Comparison of ENCODE assay signal across 11 mouse cellular contexts in the genomic region with DNA sequence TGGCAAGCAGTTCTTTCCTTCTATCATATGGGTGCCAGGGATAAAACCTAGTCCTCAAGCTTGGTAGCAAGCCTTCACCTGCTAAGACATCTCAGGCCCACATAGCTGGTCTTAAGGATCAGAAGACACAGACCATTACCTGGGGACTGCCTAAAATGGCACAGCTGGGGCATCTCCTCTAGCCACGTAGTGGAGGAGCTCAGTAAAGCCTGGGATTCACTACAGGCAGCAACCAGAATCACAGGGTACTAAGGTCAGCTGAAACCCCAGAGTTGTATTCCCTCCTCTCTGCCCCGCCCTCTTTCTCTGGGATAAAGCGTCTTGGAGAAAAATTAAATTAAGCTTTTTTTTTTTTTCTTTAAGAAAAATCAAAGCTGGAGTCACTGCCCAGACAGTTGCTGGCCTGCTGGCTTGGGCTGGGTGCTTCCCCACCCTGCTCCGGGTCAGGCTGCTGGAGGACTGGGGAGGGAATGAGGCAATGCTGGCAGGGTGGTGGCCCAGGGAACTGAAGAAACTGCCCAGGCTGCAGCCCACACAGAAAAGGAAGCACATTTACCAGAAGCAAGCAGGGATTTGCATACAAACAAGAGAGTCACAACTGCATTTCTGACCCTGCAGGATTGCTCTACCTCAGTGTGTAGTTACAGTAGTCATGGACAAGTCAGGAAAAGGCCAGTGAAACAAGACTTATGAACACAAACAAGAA. TPM values are rescaled to one million over a fixed set of nuclear protein-coding genes. Genes with fewer than 3 reads are reported as not detected.
DNase-seq lines count a peak whose midpoint lies in the region; ATAC-seq and TF ChIP-seq lines count a peak whose summit lies in the region.
"Had no signal": no experiment of that assay in that cellular context is flagged by ENCODE, and none has a peak within 500 bp of the region (broad histone marks: within the 10 kb centered on the region; RNA-seq: fewer than 3 reads in every experiment).

No protein-coding gene starts in this region.

- H3K9me3 ChIP-seq in liver, postnatal 0 days (ENCODE audit: low read length), result no peaks in the 10 kb centered on the region
- no peaks in the 10 kb centered on the region for H3K9me3 ChIP-seq in liver, embryonic 12.5 days (replicated peaks)
- H3K9me3 ChIP-seq in intestine, embryonic 15.5 days, result no peaks in the 10 kb centered on the region
- H3K9me3 ChIP-seq: limb, embryonic 10.5 days had no signal

- DNase-seq in liver, postnatal 0 days, result peak; percentile 31
- peak; percentile 45 for DNase-seq in gastrocnemius, adult 18-20 months (ENCODE audit: low spot score)
- DNase-seq in monocyte, adult 2 months (ENCODE audit: low read depth in 1 of 2, low spot score in 2 of 2), result peak; percentile 22 to 52
- no peak for DNase-seq in layer of hippocampus, adult 18-20 months (ENCODE audit: low spot score in 2 of 2)
- no peak for DNase-seq in cerebellum, postnatal 10 days
- DNase-seq in kidney, postnatal 14 days, result no peak
- DNase-seq: kidney, adult 11 months; midbrain, embryonic 14.5 days had no signal

- H3K4me1 ChIP-seq in liver, postnatal 0 days (ENCODE audit: insufficient read depth), result no peaks in the 10 kb centered on the region
- no peaks in the 10 kb centered on the region for H3K4me1 ChIP-seq in liver, embryonic 12.5 days
- peaks cover 4% of the 10 kb centered on the region; the same call in 1 of the 2 replicates for H3K4me1 ChIP-seq in intestine, embryonic 15.5 days (replicated peaks)

- no peak overlapping the region for H3K27ac ChIP-seq in liver, postnatal 0 days (ENCODE audit: low read depth)
- no peak overlapping the region for H3K27ac ChIP-seq in liver, embryonic 12.5 days
- 0 out of 2 replicates have a peak overlapping the region, but pooled peaks have one; percentile 37 for H3K27ac ChIP-seq in intestine, embryonic 15.5 days
- H3K27ac ChIP-seq: limb, embryonic 10.5 days had no signal

- WGBS in liver, postnatal 0 days (ENCODE audit: insufficient replicate concordance), result 50% methylated on average over 4 of the region's 4 CpGs
- 44% methylated on average over 4 of the region's 4 CpGs for WGBS in liver, embryonic 12.5 days (ENCODE audit: insufficient replicate concordance)
- 40% methylated on average over 4 of the region's 4 CpGs for WGBS in intestine, embryonic 15.5 days

- TF ChIP-seq EP300 in liver, postnatal 0 days (IDR thresholded peaks at IDR 0.05; ENCODE audit: low read depth), result no peak

- no peak overlapping the region for H3K4me2 ChIP-seq in liver, postnatal 0 days (ENCODE audit: low read depth, low read length)
- H3K4me2 ChIP-seq in liver, embryonic 12.5 days, result no peak overlapping the region
- H3K4me2 ChIP-seq in intestine, embryonic 15.5 days (replicated peaks), result no peak overlapping the region

- H3K4me3 ChIP-seq in liver, postnatal 0 days (ENCODE audit: low read depth, low read length), result no peak overlapping the region
- no peak overlapping the region for H3K4me3 ChIP-seq in liver, embryonic 12.5 days
- no peak overlapping the region for H3K4me3 ChIP-seq in intestine, embryonic 15.5 days (replicated peaks)
- H3K4me3 ChIP-seq: limb, embryonic 10.5 days had no signal

- TF ChIP-seq CTCF in liver, postnatal 0 days (IDR thresholded peaks at IDR 0.05; ENCODE audit: low read depth), result no peak

- no peaks in the 10 kb centered on the region for H3K36me3 ChIP-seq in liver, postnatal 0 days (replicated peaks; ENCODE audit: insufficient read depth, low read length)
- H3K36me3 ChIP-seq in liver, embryonic 12.5 days, result no peaks in the 10 kb centered on the region
- no peaks in the 10 kb centered on the region for H3K36me3 ChIP-seq in intestine, embryonic 15.5 days
- H3K36me3 ChIP-seq: limb, embryonic 10.5 days had no signal

- no peaks in the 10 kb centered on the region for H3K27me3 ChIP-seq in liver, postnatal 0 days (ENCODE audit: insufficient read depth, low read length)
- H3K27me3 ChIP-seq in liver, embryonic 12.5 days (replicated peaks), result no peaks in the 10 kb centered on the region
- H3K27me3 ChIP-seq in intestine, embryonic 15.5 days (replicated peaks), result no peaks in the 10 kb centered on the region

- H3K9ac ChIP-seq in liver, postnatal 0 days (replicated peaks), result no peak overlapping the region
- H3K9ac ChIP-seq in liver, embryonic 12.5 days, result no peak overlapping the region
- H3K9ac ChIP-seq in intestine, embryonic 15.5 days, result no peak overlapping the region

- peak; percentile 45; the same call in 1 of the 2 replicates for ATAC-seq in liver, postnatal 0 days
- ATAC-seq in liver, embryonic 12.5 days, result no peak
- peak; percentile 76 for ATAC-seq in intestine, embryonic 15.5 days

RNA-seq across cellular contexts. Expression of gene Tlnrd1, which starts 24.6 kb away (rescaled TPM):
- polyA plus RNA-seq in liver, postnatal 0 days (2015; fragmentation: Nextera tagmentation; extraction: Ambion mirVana), result 6.0 and 7.7 TPM in 2 replicates
- 21.7 and 23.1 TPM in 2 replicates for polyA plus RNA-seq in liver, embryonic 12.5 days (2016; fragmentation: Nextera tagmentation; extraction: Ambion mirVana)
- 1 to 10 TPM; 1.4 to 3.6 TPM for total RNA-seq in gastrocnemius, adult 18-20 months (2021)
- polyA plus RNA-seq in intestine, embryonic 15.5 days (2015; fragmentation: Nextera tagmentation; extraction: Ambion mirVana), result 13.6 and 13.7 TPM in 2 replicates
- total RNA-seq in layer of hippocampus, adult 18-20 months (2021), result 10 to 100 TPM; 21.5 to 23.9 TPM

RNA-seq across cellular contexts. Expression of gene Mesd, which starts 24.7 kb away (rescaled TPM):
- 35.8 and 39.6 TPM in 2 replicates for polyA plus RNA-seq in liver, postnatal 0 days (2015; fragmentation: Nextera tagmentation; extraction: Ambion mirVana)
- 71.4 and 76.5 TPM in 2 replicates for polyA plus RNA-seq in liver, embryonic 12.5 days (2016; fragmentation: Nextera tagmentation; extraction: Ambion mirVana)
- 10 to 100 TPM; 23.4 to 28.7 TPM for total RNA-seq in gastrocnemius, adult 18-20 months (2021)
- polyA plus RNA-seq in intestine, embryonic 15.5 days (2015; fragmentation: Nextera tagmentation; extraction: Ambion mirVana), result 91.2 and 108 TPM in 2 replicates
- 10 to 100 TPM; 65.8 to 68.1 TPM for total RNA-seq in layer of hippocampus, adult 18-20 months (2021)

Comparison
In these comparisons a context has a peak if more than half of its experiments do, and no peak if none do; other contexts are left out.
1. DNase-seq: peak in liver, postnatal 0 days (single experiment), gastrocnemius, adult 18-20 months (single experiment) and monocyte, adult 2 months (2 of 2); none in layer of hippocampus, adult 18-20 months (0 of 2), cerebellum, postnatal 10 days (0 of 2) and kidney, postnatal 14 days (single experiment).